Mouse (Mus musculus): ENCODE data around the gene Iglon5. TPM values are rescaled to one million over a fixed set of nuclear protein-coding genes. Genes with fewer than 3 reads are reported as not detected.

Gene Iglon5
- total RNA-seq, 2 experiments from 2014 or later, result 46.4 to 47.7 TPM

- DNase-seq (ENCODE audit: extremely low spot score in 1 of 2, low spot score in 2 of 2), result no peak
- intact Hi-C loops (cut with DNase I), result no loop called here
Observed at GRCm38 (mm10) chr7:43470373-43470772, 19.5 kb downstream of the Iglon5 start.

GRCm38 (mm10) chr7:43466099-43466694 is 23.7 kb downstream of the Iglon5 start:
- intact Hi-C loops (cut with DNase I), result loop anchor here (10.0 kb wide), 1 partner anchor 181 kb away; no protein-coding TSS in a partner anchor
- DNase-seq (ENCODE audit: extremely low spot score in 1 of 2, low spot score in 2 of 2), result peak; percentile 55 to 93

- DNase-seq (ENCODE audit: extremely low spot score in 1 of 2, low spot score in 2 of 2), result peak; percentile 81 to 94
- intact Hi-C loops (cut with DNase I), result loop anchor here (10.0 kb wide), 1 partner anchor 181 kb away; no protein-coding TSS in a partner anchor
Observed at GRCm38 (mm10) chr7:43465344-43466098, 24.4 kb downstream of the Iglon5 start.

- peak in 1 of 2 experiments; percentile 50 for DNase-seq (ENCODE audit: extremely low spot score in 1 of 2, low spot score in 2 of 2)
- intact Hi-C loops (cut with DNase I), result loop anchor here (10.0 kb wide), 1 partner anchor 180 kb away; no protein-coding TSS in a partner anchor
Observed at GRCm38 (mm10) chr7:43464864-43465343, 25.0 kb downstream of the Iglon5 start.

- intact Hi-C loops (cut with DNase I), result loop anchor here (10.0 kb wide), 1 partner anchor 179 kb away; no protein-coding TSS in a partner anchor
- no peak for DNase-seq (ENCODE audit: extremely low spot score in 1 of 2, low spot score in 2 of 2)
Observed at GRCm38 (mm10) chr7:43463976-43464375, 25.9 kb downstream of the Iglon5 start.

- intact Hi-C loops (cut with DNase I), result loop anchor here (10.0 kb wide), 1 partner anchor 178 kb away; no protein-coding TSS in a partner anchor
- DNase-seq (ENCODE audit: extremely low spot score in 1 of 2, low spot score in 2 of 2), result no peak
Observed at GRCm38 (mm10) chr7:43462851-43463250, 27.0 kb downstream of the Iglon5 start, which contains the start of gene Vsig10l. TSS of gene Vsig10l (plus strand) at chr7:43463151.

GRCm38 (mm10) chr7:43454371-43454770 is 35.5 kb downstream of the Iglon5 start:
- intact Hi-C loops (cut with DNase I), result no loop called here
- DNase-seq (ENCODE audit: extremely low spot score in 1 of 2, low spot score in 2 of 2), result no peak

GRCm38 (mm10) chr7:43453599-43454355 is 36.1 kb downstream of the Iglon5 start:
- intact Hi-C loops (cut with DNase I), result no loop called here
- DNase-seq (ENCODE audit: extremely low spot score in 1 of 2, low spot score in 2 of 2), result no peak

GRCm38 (mm10) chr7:43452609-43453008 is 37.3 kb downstream of the Iglon5 start:
- intact Hi-C loops (cut with DNase I), result no loop called here
- no peak for DNase-seq (ENCODE audit: extremely low spot score in 1 of 2, low spot score in 2 of 2)

GRCm38 (mm10) chr7:43451726-43452125 is 38.1 kb downstream of the Iglon5 start:
- DNase-seq (ENCODE audit: extremely low spot score in 1 of 2, low spot score in 2 of 2), result no peak
- intact Hi-C loops (cut with DNase I), result no loop called here

GRCm38 (mm10) chr7:43449811-43450210 is 40.1 kb downstream of the Iglon5 start:
- DNase-seq (ENCODE audit: extremely low spot score in 1 of 2, low spot score in 2 of 2), result no peak
- intact Hi-C loops (cut with DNase I), result loop anchor here (10.0 kb wide), 1 partner anchor 135 kb away; the partner anchor contains the start of gene Zfp715

GRCm38 (mm10) chr7:43448246-43448645 is 41.6 kb downstream of the Iglon5 start:
- intact Hi-C loops (cut with DNase I), result loop anchor here (10.0 kb wide), 1 partner anchor 133 kb away; the partner anchor contains the start of gene Zfp715
- no peak for DNase-seq (ENCODE audit: extremely low spot score in 1 of 2, low spot score in 2 of 2)

GRCm38 (mm10) chr7:43447801-43448200 is 42.1 kb downstream of the Iglon5 start:
- DNase-seq (ENCODE audit: extremely low spot score in 1 of 2, low spot score in 2 of 2), result no peak
- intact Hi-C loops (cut with DNase I), result loop anchor here (10.0 kb wide), 1 partner anchor 133 kb away; the partner anchor contains the start of gene Zfp715

GRCm38 (mm10) chr7:43443917-43444293 is 46.0 kb downstream of the Iglon5 start, which contains the start of the genes Etfb and Gm45233:
TSS of gene Etfb (plus strand) at chr7:43444083.
TSS of gene Gm45233 (plus strand) at chr7:43444128.
- DNase-seq (ENCODE audit: extremely low spot score in 1 of 2, low spot score in 2 of 2), result peak; percentile 95 to 97
- intact Hi-C loops (cut with DNase I), result loop anchor here (10.0 kb wide), 1 partner anchor 129 kb away; the partner anchor contains the start of gene Zfp715

- intact Hi-C loops (cut with DNase I), result loop anchor here (10.0 kb wide), 1 partner anchor 129 kb away; the partner anchor contains the start of gene Zfp715
- peak; percentile 44 to 89 for DNase-seq (ENCODE audit: extremely low spot score in 1 of 2, low spot score in 2 of 2)
Observed at GRCm38 (mm10) chr7:43443126-43443916, 46.6 kb downstream of the Iglon5 start.

GRCm38 (mm10) chr7:43442684-43443083 is 47.2 kb downstream of the Iglon5 start:
- intact Hi-C loops (cut with DNase I), result loop anchor here (10.0 kb wide), 1 partner anchor 128 kb away; the partner anchor contains the start of gene Zfp715

GRCm38 (mm10) chr7:43441071-43441470 is 48.8 kb downstream of the Iglon5 start:
- intact Hi-C loops (cut with DNase I), result loop anchor here (10.0 kb wide), 1 partner anchor 126 kb away; the partner anchor contains the start of gene Zfp715
- DNase-seq (ENCODE audit: extremely low spot score in 1 of 2, low spot score in 2 of 2), result no peak

More at GRCm38 (mm10) chr7:43442684-43443083, 47.2 kb downstream of the Iglon5 start:
- no peak for DNase-seq (ENCODE audit: extremely low spot score in 1 of 2, low spot score in 2 of 2)

All from left cerebral cortex, postnatal 10 days (tissue).